Mouse (Mus musculus): ENCODE measurements around the gene Epha6. TPM values are rescaled to one million over a fixed set of nuclear protein-coding genes. Genes with fewer than 3 reads are reported as not detected.

The Epha6 gene
- total RNA-seq, 2 experiments from 2014 or later, result not detected

GRCm38 (mm10) chr16:60264719-60265508 is 340.4 kb downstream of the Epha6 start:
- DNase-seq, result no peak

GRCm38 (mm10) chr16:60258151-60258635 is 347.1 kb downstream of the Epha6 start:
- no peak for DNase-seq

- DNase-seq, result no peak
Observed at GRCm38 (mm10) chr16:60257623-60258022, 347.7 kb downstream of the Epha6 start.

GRCm38 (mm10) chr16:60257044-60257443 is 348.3 kb downstream of the Epha6 start:
- no peak for DNase-seq

GRCm38 (mm10) chr16:60239356-60240190 is 365.8 kb downstream of the Epha6 start:
- DNase-seq, result no peak

GRCm38 (mm10) chr16:60233985-60234766 is 371.2 kb downstream of the Epha6 start:
- no peak for DNase-seq

GRCm38 (mm10) chr16:60232982-60233381 is 372.3 kb downstream of the Epha6 start:
- DNase-seq, result no peak

GRCm38 (mm10) chr16:60209151-60209550 is 396.2 kb downstream of the Epha6 start:
- no peak for DNase-seq

- DNase-seq, result no peak
Observed at GRCm38 (mm10) chr16:60175580-60175979, 429.8 kb downstream of the Epha6 start.

GRCm38 (mm10) chr16:60152439-60152838 is 452.9 kb downstream of the Epha6 start:
- DNase-seq, result no peak

GRCm38 (mm10) chr16:60144370-60144769 is 461.0 kb downstream of the Epha6 start:
- DNase-seq, result no peak

GRCm38 (mm10) chr16:60121435-60121834 is 483.9 kb downstream of the Epha6 start:
- DNase-seq, result no peak

- DNase-seq, result peak in 1 of 2 experiments; percentile 16
Observed at GRCm38 (mm10) chr16:60102210-60102609, 503.1 kb downstream of the Epha6 start.

GRCm38 (mm10) chr16:60095333-60095732 is 510.0 kb downstream of the Epha6 start:
- DNase-seq, result no peak

- DNase-seq, result peak in 1 of 2 experiments; percentile 35
Observed at GRCm38 (mm10) chr16:60086976-60087375, 518.4 kb downstream of the Epha6 start.

GRCm38 (mm10) chr16:60070457-60071112 is 534.7 kb downstream of the Epha6 start:
- DNase-seq, result no peak

GRCm38 (mm10) chr16:60043809-60044208 is 561.5 kb downstream of the Epha6 start:
- no peak for DNase-seq

- no peak for DNase-seq
Observed at GRCm38 (mm10) chr16:60028381-60028780, 577.0 kb downstream of the Epha6 start.

GRCm38 (mm10) chr16:60006857-60007568 is 598.3 kb downstream of the Epha6 start:
- DNase-seq, result no peak

- no peak for DNase-seq
Observed at GRCm38 (mm10) chr16:59969816-59970215, 635.5 kb downstream of the Epha6 start.

GRCm38 (mm10) chr16:59955731-59956130 is 649.6 kb downstream of the Epha6 start:
- no peak for DNase-seq

All from heart, adult 18-20 months (tissue).